ENCODE assay signal across 9 mouse cellular contexts in the genomic region with DNA sequence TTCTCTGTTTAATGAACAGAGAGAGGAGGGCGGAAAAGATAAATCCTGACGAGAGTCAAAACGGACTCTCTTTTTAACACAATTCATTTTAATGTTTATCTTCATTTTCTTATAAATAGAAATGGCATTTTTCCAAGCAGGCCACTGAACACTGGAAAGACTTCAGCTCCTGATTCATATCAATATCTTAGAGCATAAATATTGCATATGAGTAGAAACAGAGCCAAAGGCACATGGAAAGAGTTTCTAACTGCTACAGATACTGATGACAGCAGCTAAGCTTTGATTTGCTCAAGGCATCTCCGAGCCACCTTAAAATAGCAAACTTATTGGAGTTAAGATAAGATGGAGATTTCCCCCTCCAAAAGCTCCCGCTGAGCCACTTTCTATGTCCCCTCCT. TPM values are rescaled to one million over a fixed set of nuclear protein-coding genes. Genes with fewer than 3 reads are reported as not detected.
DNase-seq lines count a peak whose midpoint lies in the region; ATAC-seq and TF ChIP-seq lines count a peak whose summit lies in the region.
"Had no signal": no experiment of that assay in that cellular context is flagged by ENCODE, and none has a peak within 500 bp of the region (broad histone marks: within the 10 kb centered on the region; RNA-seq: fewer than 3 reads in every experiment).

No protein-coding gene starts in this region.

- no peaks in the 10 kb centered on the region for H3K27me3 ChIP-seq in lung, embryonic 15.5 days
- 0 out of 2 replicates have a peak, but pooled peaks cover 3% of the 10 kb centered on the region for H3K27me3 ChIP-seq in forebrain, embryonic 13.5 days
- H3K27me3 ChIP-seq in limb, embryonic 14.5 days (ENCODE audit: control insufficient read depth, insufficient read depth, low read length): no peaks in the 10 kb centered on the region

- H3K4me1 ChIP-seq in lung, embryonic 15.5 days: peaks cover 24% of the 10 kb centered on the region
- H3K4me1 ChIP-seq in forebrain, embryonic 13.5 days: peaks cover 14% of the 10 kb centered on the region
- peaks cover 9% of the 10 kb centered on the region; the same call in 1 of the 2 replicates for H3K4me1 ChIP-seq in limb, embryonic 14.5 days (ENCODE audit: control insufficient read depth, insufficient read depth, low read length)

- no peak for DNase-seq in lung, postnatal 4 days
- peak; percentile 61 for DNase-seq in limb, embryonic 14.5 days (ENCODE audit: low spot score)
- peak; percentile 11 for DNase-seq in retina, postnatal 1 day
- DNase-seq in layer of hippocampus, postnatal 14 days (ENCODE audit: low spot score in 2 of 2): no peak
- no peak for DNase-seq in cerebellum, postnatal 4 days (ENCODE audit: low spot score in 2 of 2)
- DNase-seq in embryo, embryonic 10 days (ENCODE audit: low spot score): no peak

- H3K9me3 ChIP-seq in lung, embryonic 15.5 days: no peaks in the 10 kb centered on the region
- no peaks in the 10 kb centered on the region for H3K9me3 ChIP-seq in forebrain, embryonic 13.5 days (replicated peaks)
- no peaks in the 10 kb centered on the region for H3K9me3 ChIP-seq in limb, embryonic 14.5 days (ENCODE audit: control insufficient read depth, low read length)

- peak overlapping the region; percentile 53 for H3K4me3 ChIP-seq in lung, embryonic 15.5 days
- peak overlapping the region; percentile 52 for H3K4me3 ChIP-seq in forebrain, embryonic 13.5 days
- H3K4me3 ChIP-seq in limb, embryonic 14.5 days (replicated peaks; ENCODE audit: low read length): peak overlapping the region; percentile 55

- H3K36me3 ChIP-seq in lung, embryonic 15.5 days: no peaks in the 10 kb centered on the region
- H3K36me3 ChIP-seq in forebrain, embryonic 13.5 days (ENCODE audit: poor library complexity, severe bottlenecking): no peaks in the 10 kb centered on the region
- no peaks in the 10 kb centered on the region for H3K36me3 ChIP-seq in limb, embryonic 14.5 days (ENCODE audit: control insufficient read depth, insufficient read depth, low read length)

- no peak for TF ChIP-seq POLR2A in limb, embryonic 14.5 days (IDR thresholded peaks at IDR 0.05; ENCODE audit: borderline replicate concordance, extremely low read depth, insufficient read depth, insufficient read length)

- WGBS in lung, embryonic 15.5 days: 0% methylated on average over 5 of the region's 5 CpGs
- WGBS in forebrain, embryonic 13.5 days: 6% methylated on average over 5 of the region's 5 CpGs
- 3% methylated on average over 5 of the region's 5 CpGs for WGBS in limb, embryonic 14.5 days

- H3K4me2 ChIP-seq in lung, embryonic 15.5 days: peak overlapping the region; percentile 69
- H3K4me2 ChIP-seq in forebrain, embryonic 13.5 days: peak overlapping the region; percentile 66
- H3K4me2 ChIP-seq in limb, embryonic 14.5 days (replicated peaks; ENCODE audit: low read depth, low read length, severe bottlenecking): peak overlapping the region; percentile 52

- H3K27ac ChIP-seq in lung, embryonic 15.5 days: peak overlapping the region; percentile 87
- no peak overlapping the region for H3K27ac ChIP-seq in forebrain, embryonic 13.5 days
- peak overlapping the region; percentile 58 for H3K27ac ChIP-seq in limb, embryonic 14.5 days (replicated peaks; ENCODE audit: low read depth, low read length)

- H3K9ac ChIP-seq in lung, embryonic 15.5 days: peak overlapping the region; percentile 47
- H3K9ac ChIP-seq in forebrain, embryonic 13.5 days: peak overlapping the region; percentile 53
- peak overlapping the region; percentile 48; the same call in 1 of the 2 replicates for H3K9ac ChIP-seq in limb, embryonic 14.5 days (ENCODE audit: low read depth, low read length, severe bottlenecking)

- peak; percentile 31; the same call in 1 of the 2 replicates for ATAC-seq in lung, embryonic 15.5 days (ENCODE audit: borderline replicate concordance, extremely low read depth, low FRiP score, low TSS enrichment)
- peak; percentile 20 for ATAC-seq in forebrain, embryonic 13.5 days
- ATAC-seq in limb, embryonic 14.5 days (ENCODE audit: low FRiP score, low read depth): no peak

RNA-seq across cellular contexts. Expression of a gene that starts 14.3 kb away (rescaled TPM):
- 5.7 and 6.5 TPM in 2 replicates for polyA plus RNA-seq in lung, embryonic 15.5 days (2015; fragmentation: Nextera tagmentation; extraction: Ambion mirVana)
- polyA plus RNA-seq in forebrain, embryonic 13.5 days (2015; fragmentation: Nextera tagmentation; extraction: Ambion mirVana): 4.6 and 4.9 TPM in 2 replicates
- polyA plus RNA-seq in limb, embryonic 14.5 days (2012; rRNA removed): 1.8 and 2.0 TPM in 2 replicates
- polyA plus RNA-seq in limb, embryonic 14.5 days (2014; fragmentation: Nextera tagmentation; extraction: Ambion mirVana): 2.9 and 3.8 TPM in 2 replicates
- total RNA-seq in layer of hippocampus, postnatal 14 days (2021): 10 to 100 TPM; 41.9 to 50.1 TPM
- polyA plus RNA-seq: activated CD4-positive, CD25-positive, alpha-beta regulatory T cell, adult 4 months had no signal

Comparison
In these comparisons a context has a peak if more than half of its experiments do, and no peak if none do; other contexts are left out.
1. DNase-seq: peak in limb, embryonic 14.5 days (single experiment) and retina, postnatal 1 day (single experiment); none in lung, postnatal 4 days (0 of 2), layer of hippocampus, postnatal 14 days (0 of 2), cerebellum, postnatal 4 days (0 of 2) and embryo, embryonic 10 days (single experiment).
2. Peak in every context shown above with its lines, with median percentiles within 50 percentile points of each other: H3K4me2 ChIP-seq, H3K4me3 ChIP-seq and H3K9ac ChIP-seq.